Mouse (Mus musculus) CH12F3 (cell line): ENCODE data around the gene Enpp5.

Experiments
- in situ Hi-C: fragments of 300-500 bp; cut with MboI; formaldehyde crosslinking; loops from 2 replicates; pipeline ENCODE4 v1.14.3; 2020; ENCODE audit warnings: low sequenced_read_pairs

Enpp5 gene

DNA sequence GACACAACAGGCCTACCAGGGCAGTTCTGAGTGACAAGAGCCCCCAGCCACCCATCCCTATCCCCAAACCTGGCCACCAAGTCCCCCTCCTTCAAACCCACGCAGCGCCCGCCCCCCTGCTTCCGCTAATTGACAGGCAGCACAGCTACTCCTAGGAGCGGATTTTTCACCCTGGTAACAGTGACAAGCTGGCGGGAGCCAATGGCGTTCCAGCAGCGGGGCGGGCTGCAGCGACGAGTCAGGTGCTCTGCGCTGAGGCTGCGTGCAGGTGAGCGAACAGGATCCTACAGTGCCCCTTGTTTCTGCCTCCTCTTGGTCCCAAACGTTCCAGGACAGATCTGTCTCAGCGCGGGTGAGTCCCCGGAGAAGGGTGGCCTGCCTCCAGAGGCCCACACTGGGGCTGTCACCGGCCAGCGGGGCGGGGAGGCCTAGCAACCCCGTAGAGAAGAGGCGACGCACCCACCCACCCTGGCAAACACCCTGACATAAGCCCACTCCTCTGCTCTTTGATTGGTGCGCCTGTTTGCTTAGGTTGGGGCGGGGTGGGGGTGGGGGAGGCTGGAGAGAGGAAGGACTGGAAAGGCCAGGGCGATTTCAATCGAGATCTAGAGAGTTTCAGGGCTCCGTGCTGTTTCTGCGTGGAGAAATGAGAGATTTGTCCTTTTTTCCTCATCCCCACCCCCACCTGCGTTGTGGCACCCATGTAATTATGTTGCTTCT, at the start of gene Enpp5:
TSS of gene Enpp5 (plus strand) at position 183 of the 720 bp plus-strand sequence.
- in situ Hi-C loops: no loop called here

DNA sequence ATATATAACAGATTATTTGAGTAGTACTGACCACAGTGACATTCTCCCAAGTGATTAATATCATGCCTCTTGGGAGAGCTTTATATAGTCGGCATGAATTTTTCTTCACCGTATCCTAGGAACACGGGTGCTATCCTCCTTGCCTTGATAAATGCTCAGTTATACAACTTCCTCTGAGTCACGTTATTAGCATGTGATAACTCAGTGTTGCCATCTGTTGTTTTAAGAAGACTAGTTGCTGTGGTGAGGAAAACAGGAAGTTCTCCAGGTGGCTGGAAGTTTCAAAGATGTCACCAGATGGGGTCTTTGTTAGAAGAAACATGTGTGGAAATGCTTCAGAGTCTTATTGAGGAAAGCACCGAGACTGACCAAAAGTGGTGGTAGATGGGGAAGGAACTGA, 49.0 kb upstream of the Enpp5 start:
- in situ Hi-C loops: no loop called here

DNA sequence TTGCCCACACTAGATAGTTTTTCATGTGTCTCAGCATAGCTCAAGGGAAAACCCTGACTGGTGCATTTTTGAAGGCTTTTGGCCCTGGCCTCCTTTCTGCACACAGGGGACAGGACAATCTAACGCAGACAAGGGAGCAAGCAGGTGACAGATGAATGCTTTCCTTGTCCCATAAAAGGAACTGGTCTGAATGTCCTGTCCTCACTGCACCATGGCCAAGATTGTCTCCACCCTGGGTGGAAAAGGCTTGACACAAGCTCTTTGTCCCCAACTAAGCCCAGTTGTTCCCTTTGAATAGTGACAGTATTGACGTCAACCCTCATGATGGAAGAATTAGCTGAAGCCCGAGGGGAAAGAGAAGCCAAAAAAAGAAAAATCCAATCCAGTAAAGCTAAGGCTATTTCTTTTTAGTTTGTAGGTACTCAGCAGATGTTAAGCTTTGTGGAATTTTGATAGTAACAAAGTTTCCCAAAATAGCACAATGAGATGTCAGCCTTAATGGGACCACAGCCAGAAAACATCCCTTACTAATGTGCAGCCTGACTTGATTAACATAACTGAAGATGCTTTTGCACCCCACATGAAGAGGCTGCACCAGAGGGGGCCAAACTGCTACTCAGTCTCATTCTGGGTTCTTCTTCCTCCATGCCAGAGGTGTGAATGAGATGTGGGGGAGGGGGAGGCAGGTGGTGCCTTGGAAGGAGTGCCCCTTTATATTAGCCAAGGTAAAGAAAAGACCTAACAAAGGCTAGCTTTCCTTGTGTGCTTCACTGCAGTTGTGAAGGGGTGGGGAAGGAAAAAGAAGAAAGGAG, 47.6 kb upstream of the Enpp5 start:
- in situ Hi-C loops: no loop called here

GRCm38 (mm10) chr17:44035005-44035404, 43.6 kb upstream of the Enpp5 start:
- in situ Hi-C loops: no loop called here

- in situ Hi-C loops: no loop called here
Observed at GRCm38 (mm10) chr17:44038656-44039055, 40.0 kb upstream of the Enpp5 start.

- in situ Hi-C loops: no loop called here
Observed at GRCm38 (mm10) chr17:44040449-44040848, 38.2 kb upstream of the Enpp5 start.

- in situ Hi-C loops: no loop called here
Observed at GRCm38 (mm10) chr17:44042301-44042700, 36.3 kb upstream of the Enpp5 start.

- in situ Hi-C loops: no loop called here
Observed at GRCm38 (mm10) chr17:44042861-44043260, 35.8 kb upstream of the Enpp5 start.

GRCm38 (mm10) chr17:44053427-44053826, 25.2 kb upstream of the Enpp5 start:
- in situ Hi-C loops: no loop called here

- in situ Hi-C loops: no loop called here
Observed at GRCm38 (mm10) chr17:44057123-44057522, 21.5 kb upstream of the Enpp5 start.

DNA sequence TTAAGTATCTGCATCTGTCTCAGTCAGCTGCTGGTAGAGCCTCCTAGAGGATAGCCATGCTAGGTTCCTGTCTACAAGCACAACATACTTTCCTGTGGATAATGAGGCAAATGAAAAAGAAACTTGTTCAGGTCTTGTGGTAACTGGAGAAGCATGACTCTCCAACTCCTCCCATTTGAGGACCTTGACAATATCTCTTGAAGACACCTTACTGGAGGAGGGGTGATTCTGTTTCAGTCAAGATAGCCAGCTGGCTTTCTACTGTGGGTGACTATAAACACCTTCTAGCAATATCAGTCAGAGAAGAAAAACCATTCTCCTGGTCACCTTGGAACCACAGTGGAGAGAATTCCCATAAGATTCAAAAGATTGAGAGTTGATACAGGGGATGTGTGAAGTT, 20.5 kb upstream of the Enpp5 start:
- in situ Hi-C loops: no loop called here

GRCm38 (mm10) chr17:44060781-44061180, 17.8 kb upstream of the Enpp5 start:
- in situ Hi-C loops: no loop called here

- in situ Hi-C loops: no loop called here
Observed at GRCm38 (mm10) chr17:44061289-44061890, 17.2 kb upstream of the Enpp5 start.

- in situ Hi-C loops: no loop called here
Observed at GRCm38 (mm10) chr17:44068876-44069275, 9.7 kb upstream of the Enpp5 start.

DNA sequence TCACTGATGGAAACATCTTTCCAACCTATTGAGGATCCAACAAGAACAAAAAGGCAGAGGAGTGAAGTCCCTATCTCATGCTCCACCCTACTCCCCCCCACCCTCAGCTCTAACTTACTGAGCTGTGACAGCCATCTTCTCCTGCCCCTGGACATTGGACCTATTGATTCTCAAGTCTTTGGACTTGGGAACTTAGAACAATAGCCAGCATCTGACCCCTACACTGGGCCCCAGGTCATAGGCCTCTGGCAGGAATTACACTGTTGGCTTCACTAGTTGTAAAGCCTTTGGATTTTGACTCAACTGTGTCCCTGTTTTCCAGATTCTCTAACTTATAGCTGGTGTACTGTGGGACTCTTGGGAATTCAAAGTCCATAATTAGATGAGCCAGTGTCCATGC, 6.9 kb upstream of the Enpp5 start:
- in situ Hi-C loops: no loop called here

- in situ Hi-C loops: no loop called here
Observed at GRCm38 (mm10) chr17:44075601-44076000, 3.0 kb upstream of the Enpp5 start.

GRCm38 (mm10) chr17:44076051-44076680, 2.4 kb upstream of the Enpp5 start:
- in situ Hi-C loops: no loop called here

- in situ Hi-C loops: no loop called here
Observed at GRCm38 (mm10) chr17:44077146-44077842, 1.3 kb upstream of the Enpp5 start.

- in situ Hi-C loops: no loop called here
Observed at GRCm38 (mm10) chr17:44077843-44078160, 811 bp upstream of the Enpp5 start.

GRCm38 (mm10) chr17:44083156-44083555, 4.5 kb downstream of the Enpp5 start:
- in situ Hi-C loops: no loop called here

DNA sequence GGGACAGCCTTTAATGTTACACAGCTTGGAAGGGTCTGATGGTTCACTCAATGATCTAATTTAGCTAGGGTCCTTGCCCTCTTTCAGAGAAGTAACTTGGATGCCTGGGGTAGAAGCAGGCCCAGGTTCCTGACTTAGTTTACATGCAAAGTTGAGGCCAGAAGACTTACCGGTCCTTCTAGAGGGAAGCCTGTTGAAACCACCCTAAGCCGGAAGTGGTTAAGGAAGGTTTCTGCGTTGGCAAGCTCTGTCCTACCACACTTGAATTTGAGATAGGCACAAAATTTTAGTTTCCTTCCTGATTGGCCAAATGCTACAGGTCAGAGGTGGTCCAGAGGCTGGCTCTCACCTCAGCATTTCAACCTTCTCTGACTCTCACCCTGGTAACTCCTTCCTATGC, 9.6 kb downstream of the Enpp5 start:
- in situ Hi-C loops: no loop called here
